Mouse (Mus musculus): ENCODE measurements around the gene Rs1. TPM values are rescaled to one million over a fixed set of nuclear protein-coding genes. Genes with fewer than 3 reads are reported as not detected.

Rs1 gene
- not detected for polyA plus RNA-seq (2017; shearing (Covaris generic))

DNA sequence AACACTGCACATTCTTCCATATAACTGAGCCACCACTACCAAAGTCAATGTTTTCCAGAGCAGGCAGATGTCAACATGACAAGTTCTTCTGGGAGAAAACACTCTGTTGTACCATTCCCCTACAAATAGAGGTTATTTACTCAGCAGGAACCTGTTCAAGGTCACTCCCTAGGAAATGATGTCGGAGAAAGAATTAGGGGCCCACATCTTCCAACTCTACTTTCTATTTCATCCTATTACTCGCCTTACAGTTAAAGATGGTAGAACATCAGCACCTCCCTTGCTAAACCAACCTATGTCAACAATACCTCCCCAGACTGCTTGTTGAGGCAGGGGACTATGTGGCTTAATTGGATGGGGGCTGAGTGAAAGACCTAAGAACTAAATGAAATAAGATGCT lies at the start of gene Rs1:
TSS of gene Rs1 (plus strand) at position 301 of the 400 bp plus-strand sequence.

DNA sequence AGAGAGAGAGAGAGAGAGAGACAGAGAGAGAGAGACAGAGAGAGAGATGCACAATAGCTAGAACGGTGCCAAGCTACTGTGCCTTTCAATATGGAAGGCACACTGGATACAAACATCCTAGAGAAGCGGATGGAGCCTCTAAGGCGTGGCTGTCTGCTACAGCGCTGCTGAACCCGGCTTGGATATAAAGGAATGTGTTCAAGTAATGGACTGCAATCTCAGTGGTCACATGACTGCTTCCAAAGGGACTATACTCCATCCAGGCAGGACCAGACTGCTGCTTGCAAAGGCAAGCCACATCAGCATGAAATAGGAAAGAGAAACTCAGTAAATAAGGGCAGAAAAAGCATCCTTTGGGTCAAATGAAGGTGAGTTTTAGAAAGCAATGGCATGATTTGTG lies 32.2 kb upstream of the Rs1 start, which contains the start of gene Ppef1:
TSS of gene Ppef1 (minus strand) at position 116 of the 400 bp plus-strand sequence.

Other genes starting within 250 kb of the Rs1 start
- not detected for gene Ppef1, start 32.2 kb upstream of the Rs1 start, polyA plus RNA-seq (2017; shearing (Covaris generic))
- gene Gja6, start 139.0 kb downstream of the Rs1 start, polyA plus RNA-seq (2017; shearing (Covaris generic)), result not detected
- under 1 TPM; 0.18 to 0.55 TPM for gene Cdkl5, start 226.7 kb downstream of the Rs1 start, polyA plus RNA-seq (2017; shearing (Covaris generic))